Mouse (Mus musculus): ENCODE results near the gene Psg29. TPM values are rescaled to one million over a fixed set of nuclear protein-coding genes. Genes with fewer than 3 reads are reported as not detected.

Psg29 gene
- polyA plus RNA-seq (2012; rRNA removed): not detected in 2 replicates

DNA sequence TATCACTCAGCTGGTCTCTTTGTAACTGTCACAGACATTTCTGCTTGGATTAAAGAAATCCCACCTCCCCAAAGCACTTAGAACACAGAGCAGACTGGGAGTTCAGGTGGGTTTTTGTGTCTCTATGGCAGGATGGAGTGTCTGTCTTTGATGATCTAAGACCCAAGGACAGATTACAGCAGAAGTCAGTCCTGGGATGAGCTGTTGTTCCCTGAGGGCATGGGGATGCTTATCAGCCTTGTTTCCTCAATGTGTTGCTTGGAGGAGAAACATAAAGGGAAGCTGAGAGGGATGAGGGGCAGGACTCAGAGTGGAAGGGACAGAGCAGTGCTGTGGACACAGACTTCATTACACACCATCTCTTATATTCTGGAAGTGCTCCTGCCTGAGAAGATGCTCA, at the start of gene Psg29:
Psg29 (plus strand) TSS at position 301 of the 400 bp plus-strand sequence.
- no peak for DNase-seq (ENCODE audit: low read depth)

DNA sequence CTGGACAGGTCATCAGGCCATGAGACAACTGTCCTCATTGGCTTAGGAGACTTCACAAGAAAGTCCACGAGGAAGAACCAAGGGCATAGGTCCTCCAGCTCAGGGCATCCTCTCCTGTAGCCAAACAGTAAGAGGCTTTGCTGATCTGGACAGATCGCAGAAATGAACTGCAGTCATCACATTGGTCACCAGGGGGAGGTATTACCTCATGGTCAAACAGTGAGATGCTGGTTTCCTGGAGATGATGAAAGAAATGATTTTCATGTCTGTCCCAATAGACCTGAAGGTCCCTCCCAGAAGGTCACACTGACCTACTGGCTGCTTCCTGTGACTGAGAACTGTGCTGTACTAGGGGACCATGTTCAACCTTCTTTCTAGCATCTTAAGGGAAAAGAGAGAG, 47.6 kb upstream of the Psg29 start:
- DNase-seq (ENCODE audit: low read depth): no peak

DNA sequence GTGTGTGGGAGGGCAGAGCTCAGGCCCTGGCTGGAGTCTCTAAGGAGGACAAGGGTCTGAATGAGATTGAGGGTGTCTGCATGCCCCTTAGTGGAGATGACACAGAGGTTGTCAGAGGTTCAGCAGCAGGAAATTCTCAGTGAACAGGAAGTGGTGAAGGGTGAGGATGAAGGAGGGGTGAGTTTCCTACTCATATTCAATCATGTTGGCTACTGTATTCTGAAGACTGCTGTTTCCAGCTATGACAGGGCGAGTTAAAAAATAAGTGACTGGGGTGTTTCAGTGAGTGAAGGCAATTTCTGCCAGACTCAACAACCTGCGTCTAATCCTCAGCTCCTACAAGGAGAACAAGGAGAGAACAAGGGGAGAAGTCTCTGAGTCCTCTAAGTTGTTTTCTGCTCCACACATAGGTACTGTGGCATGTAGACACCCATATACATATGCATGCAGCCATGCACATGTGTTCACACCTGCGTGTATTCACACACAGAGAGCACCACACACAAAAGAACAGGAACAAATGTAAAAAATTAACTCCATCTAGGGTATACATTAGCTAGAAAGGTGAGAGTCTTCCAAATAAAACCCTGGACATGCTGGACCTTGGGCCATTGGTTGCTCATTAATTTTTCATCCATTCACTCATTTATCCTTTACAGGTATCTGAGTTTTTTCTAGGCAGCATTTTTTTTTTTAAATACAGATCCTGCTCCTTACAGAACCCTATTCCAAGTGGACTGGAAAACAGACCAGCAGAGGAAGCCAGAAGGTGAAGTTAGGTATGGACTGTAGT, 46.2 kb upstream of the Psg29 start:
- no peak for DNase-seq (ENCODE audit: low read depth)

DNA sequence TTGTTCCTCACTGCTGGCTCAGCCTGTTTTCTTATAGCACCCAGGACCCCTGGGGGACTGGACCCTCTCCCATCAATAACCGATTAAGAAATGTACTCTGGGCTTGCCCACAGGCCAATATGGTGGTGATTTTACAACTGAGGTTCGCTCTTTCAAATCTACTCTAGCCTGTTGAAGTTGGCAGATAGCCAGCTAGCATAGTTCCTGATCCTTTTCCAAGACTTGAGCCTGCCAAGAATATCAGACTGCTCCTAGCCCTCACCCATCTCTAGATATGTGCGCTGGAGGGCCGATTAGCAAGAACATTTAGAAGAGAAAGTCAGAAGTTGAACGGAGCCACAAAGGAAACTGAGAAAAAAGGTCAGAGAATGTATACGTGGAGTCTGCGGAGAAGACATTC, 44.3 kb upstream of the Psg29 start:
- DNase-seq (ENCODE audit: low read depth): no peak

DNA sequence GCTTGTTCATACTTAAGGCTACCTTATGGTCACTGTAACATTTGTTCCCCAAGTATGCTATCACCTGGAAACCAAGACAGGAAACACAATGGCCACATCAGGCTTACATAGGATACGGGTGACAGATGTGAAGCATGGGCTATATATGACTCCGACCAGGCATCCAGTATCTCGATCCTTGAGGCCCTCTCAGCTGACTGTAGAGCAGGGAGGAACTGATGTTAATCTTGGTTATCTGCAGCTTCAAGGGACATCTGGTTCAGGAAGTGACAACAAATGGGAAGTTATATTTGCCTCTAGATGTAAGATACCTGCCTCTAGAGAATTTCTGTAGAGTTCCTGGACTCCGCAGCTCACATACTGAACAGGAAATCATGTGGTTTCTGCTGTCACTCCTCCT, 31.4 kb upstream of the Psg29 start:
- DNase-seq (ENCODE audit: low read depth): no peak

DNA sequence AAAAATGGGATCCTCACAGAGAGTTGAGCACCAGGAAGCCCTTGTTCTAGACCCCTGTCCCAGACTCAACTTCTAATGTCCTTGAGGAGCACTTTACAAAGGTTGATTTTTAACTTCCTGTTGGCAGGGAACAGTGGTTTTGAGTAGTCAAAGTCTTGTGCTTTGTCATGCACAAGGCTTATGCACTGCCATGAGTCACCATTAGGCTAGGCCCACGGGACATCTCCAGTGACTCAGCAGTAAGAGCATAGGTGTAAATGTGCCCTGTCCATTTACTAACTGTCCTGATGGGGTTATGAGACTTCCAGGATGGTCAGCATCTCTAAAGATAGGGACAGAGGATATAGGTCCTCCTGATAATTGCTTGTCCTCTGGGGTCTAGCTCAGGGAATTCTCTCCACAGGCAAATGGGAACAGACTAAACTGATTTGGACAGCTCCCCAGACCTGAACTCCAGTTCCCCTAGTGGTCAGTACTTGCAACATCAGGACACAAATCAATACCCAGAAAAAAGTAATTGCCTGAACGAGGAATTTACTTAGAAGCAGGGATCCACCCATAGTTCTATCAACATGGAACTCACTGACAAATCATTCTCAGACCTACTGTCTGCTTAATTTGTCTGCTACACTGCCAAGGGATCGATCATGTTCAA, 2.4 kb downstream of the Psg29 start:
- DNase-seq (ENCODE audit: low read depth): no peak

Other genes starting within 250 kb of the Psg29 start
- 0.06 TPM in 1 of 2 replicates, not detected in the other for gene Pnmal1, start 243.8 kb upstream of the Psg29 start, polyA plus RNA-seq (2012; rRNA removed)
- gene Gm42372, start 220.4 kb upstream of the Psg29 start, polyA plus RNA-seq (2012; rRNA removed): not detected in 2 replicates
- 3.0 and 4.1 TPM in 2 replicates for gene Ccdc8, start 210.8 kb upstream of the Psg29 start, polyA plus RNA-seq (2012; rRNA removed)
- 103 and 120 TPM in 2 replicates for gene Ppp5c, start 175.6 kb upstream of the Psg29 start, polyA plus RNA-seq (2012; rRNA removed)
- gene Hif3a, start 141.1 kb upstream of the Psg29 start, polyA plus RNA-seq (2012; rRNA removed): 5.2 and 7.9 TPM in 2 replicates
- gene Psg16, start 129.4 kb upstream of the Psg29 start, polyA plus RNA-seq (2012; rRNA removed): 0.15 TPM in 1 of 2 replicates, not detected in the other
- not detected in 2 replicates for gene Ceacam3, start 53.2 kb upstream of the Psg29 start, polyA plus RNA-seq (2012; rRNA removed)